In the genomic region with DNA sequence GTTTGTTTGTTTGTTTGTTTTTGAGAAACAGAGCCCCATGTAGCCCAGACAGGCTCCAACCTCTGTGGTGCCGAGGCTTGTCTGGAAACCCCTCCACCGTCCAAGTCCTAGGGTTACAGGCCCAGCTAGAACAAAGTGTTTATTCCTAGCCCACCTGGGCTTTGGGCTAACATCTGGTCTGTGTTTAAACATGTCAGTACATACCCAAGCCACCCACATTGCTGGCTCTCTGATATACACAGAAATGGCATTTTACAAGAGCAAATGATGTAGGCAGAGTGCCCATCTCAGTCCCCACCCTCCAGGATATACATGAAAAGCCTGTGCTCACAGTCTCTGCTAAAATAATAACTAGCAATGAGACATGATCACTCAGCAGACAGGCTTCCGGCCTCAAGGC, we compare ENCODE assay signal across 15 mouse cellular contexts.
"Had no signal": no experiment of that assay in that cellular context is flagged by ENCODE, and none has a peak within 500 bp of the region (broad histone marks: within the 10 kb centered on the region; RNA-seq: fewer than 3 reads in every experiment).

No protein-coding gene starts in this region.

- H3K4me3 ChIP-seq: layer of hippocampus, adult 2 months; megakaryocyte, embryonic 14.5 days; midbrain, embryonic 15.5 days; neural tube, embryonic 12.5 days had no signal

- H3K4me1 ChIP-seq: midbrain, embryonic 15.5 days; neural tube, embryonic 12.5 days had no signal

- H3K27me3 ChIP-seq: midbrain, embryonic 15.5 days; neural tube, embryonic 12.5 days had no signal

- H3K27ac ChIP-seq: layer of hippocampus, adult 2 months; liver, embryonic 14.5 days; macrophage; midbrain, embryonic 15.5 days; neural tube, embryonic 12.5 days had no signal

- H3K36me3 ChIP-seq: midbrain, embryonic 15.5 days; neural tube, embryonic 12.5 days had no signal

- H3K4me2 ChIP-seq: midbrain, embryonic 11.5 days; midbrain, embryonic 15.5 days; neural tube, embryonic 12.5 days had no signal

- DNase-seq: kidney, adult 8-10 months; kidney, postnatal 36 days; left cerebral cortex, postnatal 4 days; lung, adult 18-20 months; thymus, adult 2 months; thymus, postnatal 25 days had no signal

- ATAC-seq: intestine, postnatal 0 days; lung, postnatal 0 days; midbrain, embryonic 15.5 days had no signal

- H3K9ac ChIP-seq: liver, embryonic 14.5 days; midbrain, embryonic 15.5 days; neural tube, embryonic 12.5 days had no signal

- H3K9me3 ChIP-seq: megakaryocyte, embryonic 14.5 days; midbrain, embryonic 15.5 days; neural tube, embryonic 12.5 days had no signal
